Mouse (Mus musculus): ENCODE measurements around the gene Smim13. TPM values are rescaled to one million over a fixed set of nuclear protein-coding genes. Genes with fewer than 3 reads are reported as not detected.
"Not testable (repeated sequence)": the region's sequence is repeated elsewhere in the genome, so short reads cannot be mapped to it uniquely, and the experiment has no call there.

The Smim13 gene
- polyA plus RNA-seq, 1 experiment from 2014 or later: 10.3 TPM

GRCm38 (mm10) chr13:41252736-41253135 is 3.1 kb downstream of the Smim13 start:
- no peak for DNase-seq (ENCODE audit: low spot score)
- no peak overlapping the region for H3K4me2 ChIP-seq (ENCODE audit: low read length)
- H3K27me3 ChIP-seq (ENCODE audit: insufficient read depth, low read length): no peaks in the 10 kb centered on the region
- no peak overlapping the region for H3K4me3 ChIP-seq (replicated peaks; ENCODE audit: low read depth, low read length)
- no peaks in the 10 kb centered on the region for H3K36me3 ChIP-seq (ENCODE audit: insufficient read depth, low read length)
- WGBS: 93% methylated on average over 7 of the region's 7 CpGs
- ATAC-seq (replicated peaks; ENCODE audit: low FRiP score, low read depth): no peak
- H3K9ac ChIP-seq (ENCODE audit: low read depth, low read length): no peak overlapping the region
- H3K4me1 ChIP-seq (replicated peaks; ENCODE audit: insufficient read depth, low read length): no peaks in the 10 kb centered on the region
- no peaks in the 10 kb centered on the region for H3K9me3 ChIP-seq (replicated peaks; ENCODE audit: low read length)
- no peak for TF ChIP-seq CTCF (IDR thresholded peaks at IDR 0.05; ENCODE audit: low read depth)
- H3K27ac ChIP-seq: no peak overlapping the region

GRCm38 (mm10) chr13:41256126-41256525 is 6.5 kb downstream of the Smim13 start:
- 90% methylated on average over 5 of the region's 5 CpGs for WGBS
- Histone ChIP-seq H3K27ac (no peak overlapping the region), H3K27me3 (ENCODE audit: insufficient read depth, low read length) (no peaks in the 10 kb centered on the region), H3K36me3 (ENCODE audit: insufficient read depth, low read length) (no peaks in the 10 kb centered on the region), H3K9me3 (replicated peaks; ENCODE audit: low read length) (no peaks in the 10 kb centered on the region), H3K4me2 (ENCODE audit: low read length) (no peak overlapping the region), H3K9ac (ENCODE audit: low read depth, low read length) (no peak overlapping the region), H3K4me3 (replicated peaks; ENCODE audit: low read depth, low read length) (no peak overlapping the region), H3K4me1 (replicated peaks; ENCODE audit: insufficient read depth, low read length) (no peaks in the 10 kb centered on the region)
- no peak for DNase-seq (ENCODE audit: low spot score)
- no peak for ATAC-seq (replicated peaks; ENCODE audit: low FRiP score, low read depth)
- no peak for TF ChIP-seq CTCF (IDR thresholded peaks at IDR 0.05; ENCODE audit: low read depth)

- Histone ChIP-seq H3K27me3 (ENCODE audit: insufficient read depth, low read length) (no peaks in the 10 kb centered on the region), H3K9me3 (replicated peaks; ENCODE audit: low read length) (no peaks in the 10 kb centered on the region), H3K4me3 (replicated peaks; ENCODE audit: low read depth, low read length) (no peak overlapping the region), H3K4me1 (replicated peaks; ENCODE audit: insufficient read depth, low read length) (no peaks in the 10 kb centered on the region), H3K36me3 (ENCODE audit: insufficient read depth, low read length) (no peaks in the 10 kb centered on the region), H3K27ac (no peak overlapping the region), H3K4me2 (ENCODE audit: low read length) (no peak overlapping the region), H3K9ac (ENCODE audit: low read depth, low read length) (no peak overlapping the region)
- ATAC-seq (replicated peaks; ENCODE audit: low FRiP score, low read depth) (no peak), DNase-seq (ENCODE audit: low spot score) (no peak)
- no peak for TF ChIP-seq CTCF (IDR thresholded peaks at IDR 0.05; ENCODE audit: low read depth)
- 89% methylated on average over 3 of the region's 3 CpGs for WGBS
These were observed 7.3 kb downstream of the Smim13 start for GRCm38 (mm10) chr13:41256962-41257361.

- WGBS: 91% methylated on average over 4 of the region's 4 CpGs
- no peaks in the 10 kb centered on the region for H3K4me1 ChIP-seq (replicated peaks; ENCODE audit: insufficient read depth, low read length)
- no peaks in the 10 kb centered on the region for H3K9me3 ChIP-seq (replicated peaks; ENCODE audit: low read length)
- H3K4me2 ChIP-seq (ENCODE audit: low read length): no peak overlapping the region
- H3K27me3 ChIP-seq (ENCODE audit: insufficient read depth, low read length): no peaks in the 10 kb centered on the region
- H3K9ac ChIP-seq (ENCODE audit: low read depth, low read length): no peak overlapping the region
- ATAC-seq (replicated peaks; ENCODE audit: low FRiP score, low read depth): no peak
- TF ChIP-seq CTCF (IDR thresholded peaks at IDR 0.05; ENCODE audit: low read depth): no peak
- no peak for DNase-seq (ENCODE audit: low spot score)
- H3K4me3 ChIP-seq (replicated peaks; ENCODE audit: low read depth, low read length): no peak overlapping the region
- H3K27ac ChIP-seq: no peak overlapping the region
- no peaks in the 10 kb centered on the region for H3K36me3 ChIP-seq (ENCODE audit: insufficient read depth, low read length)
These were observed 8.2 kb downstream of the Smim13 start for GRCm38 (mm10) chr13:41257851-41258250.

- not testable (repeated sequence) for ATAC-seq (replicated peaks; ENCODE audit: low FRiP score, low read depth); H3K27me3 ChIP-seq (ENCODE audit: insufficient read depth, low read length); H3K4me2 ChIP-seq (ENCODE audit: low read length); H3K9me3 ChIP-seq (replicated peaks; ENCODE audit: low read length); H3K4me3 ChIP-seq (replicated peaks; ENCODE audit: low read depth, low read length); H3K36me3 ChIP-seq (ENCODE audit: insufficient read depth, low read length); H3K4me1 ChIP-seq (replicated peaks; ENCODE audit: insufficient read depth, low read length); H3K27ac ChIP-seq; DNase-seq (ENCODE audit: low spot score); H3K9ac ChIP-seq (ENCODE audit: low read depth, low read length)
- 95% methylated on average over 8 of the region's 8 CpGs for WGBS
These were observed 12.0 kb downstream of the Smim13 start for GRCm38 (mm10) chr13:41261617-41262016.

GRCm38 (mm10) chr13:41263304-41264006 is 13.8 kb downstream of the Smim13 start:
- Histone ChIP-seq H3K27ac (no peak overlapping the region), H3K9me3 (replicated peaks; ENCODE audit: low read length) (no peaks in the 10 kb centered on the region), H3K4me2 (ENCODE audit: low read length) (no peak overlapping the region), H3K36me3 (ENCODE audit: insufficient read depth, low read length) (no peaks in the 10 kb centered on the region), H3K27me3 (ENCODE audit: insufficient read depth, low read length) (no peaks in the 10 kb centered on the region), H3K9ac (ENCODE audit: low read depth, low read length) (no peak overlapping the region), H3K4me3 (replicated peaks; ENCODE audit: low read depth, low read length) (no peak overlapping the region), H3K4me1 (replicated peaks; ENCODE audit: insufficient read depth, low read length) (no peaks in the 10 kb centered on the region)
- TF ChIP-seq CTCF (IDR thresholded peaks at IDR 0.05; ENCODE audit: low read depth): no peak
- 61% methylated on average over 5 of the region's 5 CpGs for WGBS
- ATAC-seq (replicated peaks; ENCODE audit: low FRiP score, low read depth): no peak
- DNase-seq (ENCODE audit: low spot score): no peak
